Mouse (Mus musculus): ENCODE data around the gene Ppm1e. TPM values are rescaled to one million over a fixed set of nuclear protein-coding genes. Genes with fewer than 3 reads are reported as not detected.

Gene Ppm1e
- polyA plus RNA-seq, 1 experiment from 2014 or later: 22.9 TPM

Other genes starting within 250 kb of the Ppm1e start
- 49.7 and 59.8 TPM in 2 replicates for gene Ska2, start 249.8 kb downstream of the Ppm1e start, polyA plus RNA-seq (2015; fragmentation: Nextera tagmentation; extraction: Ambion mirVana)
- 73.5 and 81.0 TPM in 2 replicates for gene Trim37, start 231.9 kb downstream of the Ppm1e start, polyA plus RNA-seq (2015; fragmentation: Nextera tagmentation; extraction: Ambion mirVana)
- gene Rad51c, start 45.9 kb upstream of the Ppm1e start, polyA plus RNA-seq (2015; fragmentation: Nextera tagmentation; extraction: Ambion mirVana): 6.2 and 7.0 TPM in 2 replicates
- gene Tex14, start 46.0 kb upstream of the Ppm1e start, polyA plus RNA-seq (2015; fragmentation: Nextera tagmentation; extraction: Ambion mirVana): 0.32 and 1.4 TPM in 2 replicates
- not detected in 2 replicates for gene Gm11492, start 207.6 kb upstream of the Ppm1e start, polyA plus RNA-seq (2015; fragmentation: Nextera tagmentation; extraction: Ambion mirVana)
- gene Sept4, start 209.9 kb upstream of the Ppm1e start, polyA plus RNA-seq (2015; fragmentation: Nextera tagmentation; extraction: Ambion mirVana): 21.9 and 27.2 TPM in 2 replicates
- gene Mtmr4, start 233.1 kb upstream of the Ppm1e start, polyA plus RNA-seq (2015; fragmentation: Nextera tagmentation; extraction: Ambion mirVana): 54.4 and 58.2 TPM in 2 replicates

Data from neural tube, embryonic 13.5 days (tissue).